Mouse (Mus musculus): ENCODE measurements at regions not wholly inside any gene's neighbourhood (a gene's known extent, or its start where the extent isn't known, plus 50 kb on each side); places are given as distances from the start of the nearest gene placed in this dataset.
"Not testable (repeated sequence)": the region's sequence is repeated elsewhere in the genome, so short reads cannot be mapped to it uniquely, and the experiment has no call there.

DNA sequence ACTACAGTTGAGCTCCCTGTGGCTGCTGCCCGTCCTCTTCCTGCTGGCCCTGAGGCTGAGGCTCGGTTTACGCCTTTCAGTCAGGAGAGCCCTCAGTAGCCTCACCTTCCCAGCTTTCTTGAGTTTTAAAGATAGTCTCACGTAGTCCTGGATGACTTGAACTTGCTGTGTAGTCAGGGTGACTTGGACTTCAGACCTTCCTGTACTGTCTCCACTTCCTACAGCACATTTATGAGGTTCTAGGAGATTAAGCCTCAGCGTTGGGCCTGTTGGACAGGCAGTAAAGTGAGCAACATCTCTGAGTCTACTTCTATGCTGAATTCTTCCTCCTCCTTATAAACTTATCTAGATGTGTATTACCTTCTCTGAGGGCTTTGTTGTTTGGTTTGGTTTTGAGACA lies 546.2 kb downstream of the Zfp704 start:
- DNase-seq, result no peak

DNA sequence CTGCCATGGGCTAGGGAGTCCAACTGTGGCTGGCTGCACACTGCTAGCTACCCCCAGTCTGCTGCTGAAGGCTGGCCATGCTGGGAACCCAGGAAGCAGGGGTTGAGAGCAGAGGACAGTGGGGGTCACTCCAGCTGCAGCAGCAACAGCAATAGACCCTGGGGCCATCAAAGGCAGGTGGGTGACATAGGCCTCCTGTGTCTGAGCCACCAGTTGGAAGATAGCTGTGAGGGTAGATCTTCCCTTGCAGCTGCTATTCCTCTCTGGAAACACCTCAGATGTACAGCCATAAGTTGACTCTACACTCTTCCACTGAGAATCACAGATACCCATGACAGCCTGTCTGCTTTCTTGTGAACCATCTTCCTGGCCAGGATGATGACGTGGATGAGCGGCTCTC lies 548.5 kb downstream of the Zfp704 start:
- DNase-seq, result no peak

DNA sequence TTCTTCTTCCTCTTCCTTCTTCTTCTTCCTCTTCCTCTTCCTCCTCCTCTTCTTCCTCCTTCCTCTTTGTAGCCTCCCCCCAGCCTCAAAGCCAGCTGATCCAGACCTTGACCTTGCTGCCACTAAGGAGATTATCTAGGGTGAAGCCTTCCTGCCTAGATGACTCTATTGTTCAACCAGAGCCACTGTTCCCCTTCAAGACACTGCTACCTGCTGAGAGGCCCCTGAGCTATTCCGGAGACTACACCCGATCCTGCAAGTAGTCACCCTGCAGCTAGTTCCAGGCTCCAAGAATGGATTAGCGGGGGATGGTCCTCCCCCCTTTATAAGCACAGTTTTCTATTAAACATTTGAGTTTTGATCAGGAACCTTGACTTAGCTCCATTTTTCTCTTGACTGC lies 552.2 kb downstream of the Zfp704 start:
- DNase-seq, result not testable (repeated sequence)

DNA sequence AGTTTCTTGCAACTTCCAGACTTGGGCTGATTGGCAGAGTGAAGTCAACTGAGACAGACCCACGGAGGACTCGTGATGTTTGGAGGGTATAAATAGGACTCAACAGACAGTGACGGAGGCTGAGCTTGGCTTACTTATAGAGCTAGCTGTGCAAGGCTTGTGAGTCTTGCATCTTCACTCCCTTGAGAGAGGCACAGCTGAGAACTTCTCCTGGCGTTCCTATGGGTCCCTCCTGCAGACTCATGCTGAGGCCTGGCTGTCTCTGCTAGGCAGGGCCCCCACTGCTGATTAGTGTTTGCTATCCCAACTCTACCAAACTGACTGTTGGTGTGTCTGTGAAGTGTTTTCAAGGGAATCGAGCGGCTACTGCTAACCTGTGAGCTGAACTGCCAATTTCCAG lies 553.0 kb downstream of the Zfp704 start:
- DNase-seq, result no peak

DNA sequence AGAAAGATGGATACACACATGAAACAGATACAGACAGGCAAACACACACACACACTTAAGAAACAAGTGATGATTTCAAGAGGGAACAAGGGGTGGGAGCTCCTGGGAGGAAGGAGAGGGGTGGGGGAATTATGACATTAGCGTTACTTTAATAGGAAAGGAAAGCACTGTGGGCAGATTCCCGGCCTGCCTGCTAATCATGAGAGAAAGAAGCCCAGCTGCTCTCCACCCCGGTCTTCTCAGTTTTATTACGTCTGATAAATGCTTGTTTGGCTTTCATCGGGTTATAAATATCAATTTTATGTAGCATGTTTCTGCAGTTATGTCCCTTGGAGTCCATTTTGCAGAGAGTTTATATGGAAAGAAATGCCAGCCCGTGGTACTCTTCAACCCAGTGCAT lies 554.1 kb downstream of the Zfp704 start:
- no peak for DNase-seq
